Mouse (Mus musculus): ENCODE measurements around the gene Sertad1. TPM values are rescaled to one million over a fixed set of nuclear protein-coding genes. Genes with fewer than 3 reads are reported as not detected.

Gene Sertad1
- polyA plus RNA-seq, 1 experiment = 19.4 TPM

DNA sequence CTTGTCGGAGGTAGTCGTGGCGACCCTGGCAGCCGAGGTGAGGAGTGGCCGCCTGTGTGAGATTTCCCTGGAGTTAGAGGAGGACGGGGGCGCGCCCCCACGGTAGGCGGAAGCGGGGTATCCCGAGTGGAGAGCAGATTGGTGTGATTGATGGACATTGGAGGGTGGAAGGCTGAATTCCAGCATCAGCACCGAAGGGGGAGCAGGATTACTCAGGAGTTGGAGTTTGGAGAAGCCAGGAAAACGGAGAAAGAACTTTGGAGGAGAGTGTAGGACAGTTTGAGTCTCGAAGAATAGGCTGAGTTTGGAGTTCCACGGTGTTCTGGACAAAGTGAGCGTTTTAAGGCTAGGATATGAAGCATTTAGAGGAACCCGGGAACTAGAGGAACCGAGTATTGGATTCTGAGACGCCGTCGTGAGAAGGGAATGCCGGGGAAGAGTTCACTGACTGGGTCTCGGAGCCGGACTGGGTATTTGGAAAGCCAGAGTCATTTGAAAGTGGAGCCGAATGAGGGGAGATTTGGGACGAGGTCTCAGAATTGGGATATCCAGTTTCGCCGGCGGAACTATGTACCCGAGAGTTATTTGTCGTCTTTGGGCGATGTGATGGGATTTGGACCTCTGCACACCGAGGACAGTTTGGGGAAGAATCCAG is 12.7 kb upstream of the Sertad1 start:
- peak overlapping the region; percentile 93 for H3K4me3 ChIP-seq (ENCODE audit: insufficient read depth, low read depth, low read length)
- DNase-seq = no peak
- H3K36me3 ChIP-seq (ENCODE audit: control insufficient read depth, insufficient read depth, low read length) = no peaks in the 10 kb centered on the region
- peak overlapping the region; percentile 91 for H3K27ac ChIP-seq (ENCODE audit: insufficient read depth, low read depth, low read length)
- under 1% methylated on average over 34 of the region's 34 CpGs for WGBS
- no peaks in the 10 kb centered on the region for H3K27me3 ChIP-seq (replicated peaks; ENCODE audit: control insufficient read depth, insufficient read depth, low read length)
- H3K4me1 ChIP-seq (ENCODE audit: control insufficient read depth, insufficient read depth, low read length) = peaks cover 21% of the 10 kb centered on the region; the same call in 1 of the 2 replicates
- no peak for TF ChIP-seq POLR2A (IDR thresholded peaks at IDR 0.05; ENCODE audit: low read depth, low read length)
- no peak for TF ChIP-seq CTCF (conservative IDR thresholded peaks at IDR 0.05; ENCODE audit: insufficient read depth, insufficient read length, low read depth, low read length)

DNA sequence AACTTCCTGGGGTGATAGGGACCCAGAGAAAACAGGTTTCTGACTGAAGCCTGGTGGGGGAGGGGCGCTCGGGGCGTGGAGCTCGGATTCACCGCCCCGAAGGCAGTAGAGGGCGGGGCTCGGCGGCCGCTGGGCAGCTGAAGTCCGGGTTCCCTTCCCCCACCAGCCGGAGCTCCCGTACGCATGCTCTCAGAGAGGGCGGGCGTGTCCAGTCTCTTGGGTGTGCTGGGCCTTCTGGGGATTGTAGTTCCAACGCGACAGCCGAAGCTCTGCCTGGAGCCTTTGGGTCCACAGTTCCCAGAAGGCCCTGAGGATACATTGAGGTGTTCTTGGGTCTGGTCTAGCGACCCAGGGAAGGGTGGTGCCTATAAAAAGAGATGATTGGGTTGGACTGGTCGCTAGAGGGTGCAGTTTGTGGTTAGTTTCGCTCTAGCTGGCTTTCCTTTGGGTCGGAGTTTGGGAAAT is 12.2 kb upstream of the Sertad1 start:
- Histone ChIP-seq H3K27me3 (replicated peaks; ENCODE audit: control insufficient read depth, insufficient read depth, low read length) (no peaks in the 10 kb centered on the region), H3K27ac (ENCODE audit: insufficient read depth, low read depth, low read length) (peak overlapping the region; percentile 91), H3K4me1 (ENCODE audit: control insufficient read depth, insufficient read depth, low read length) (peaks cover 26% of the 10 kb centered on the region; the same call in 1 of the 2 replicates), H3K36me3 (ENCODE audit: control insufficient read depth, insufficient read depth, low read length) (no peaks in the 10 kb centered on the region), H3K4me3 (ENCODE audit: insufficient read depth, low read depth, low read length) (peak overlapping the region; percentile 93)
- peak; percentile 100 for DNase-seq
- under 1% methylated on average over 23 of the region's 23 CpGs for WGBS
- TF ChIP-seq POLR2A (IDR thresholded peaks at IDR 0.05; ENCODE audit: low read depth, low read length) (no peak), CTCF (conservative IDR thresholded peaks at IDR 0.05; ENCODE audit: insufficient read depth, insufficient read length, low read depth, low read length) (peak; percentile 73)

DNA sequence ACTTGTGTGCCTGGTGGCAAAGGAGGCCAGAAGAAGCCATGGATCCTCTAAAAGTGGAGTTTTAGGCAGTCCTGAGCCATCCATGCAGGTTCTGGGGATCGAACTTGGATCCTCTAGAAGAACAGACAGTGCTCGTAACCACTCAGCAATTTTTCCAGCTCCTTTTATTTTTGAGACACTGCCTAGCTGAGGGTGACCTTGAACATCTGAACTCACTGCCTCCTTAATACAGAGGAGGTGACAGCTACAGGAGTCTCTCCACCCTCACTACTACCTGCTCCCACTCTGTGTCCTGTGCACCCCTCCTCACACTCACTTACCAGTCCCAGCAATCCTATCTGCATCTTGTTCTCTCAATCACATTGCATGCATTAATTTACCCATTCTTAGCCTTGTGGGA is 11.1 kb upstream of the Sertad1 start:
- 83% methylated on average over 2 of the region's 2 CpGs for WGBS
- Histone ChIP-seq H3K27ac (ENCODE audit: insufficient read depth, low read depth, low read length) (peak overlapping the region; percentile 32; the same call in 1 of the 2 replicates), H3K4me3 (ENCODE audit: insufficient read depth, low read depth, low read length) (no peak overlapping the region), H3K4me1 (ENCODE audit: control insufficient read depth, insufficient read depth, low read length) (peaks cover 26% of the 10 kb centered on the region; the same call in 1 of the 2 replicates), H3K36me3 (ENCODE audit: control insufficient read depth, insufficient read depth, low read length) (no peaks in the 10 kb centered on the region), H3K27me3 (replicated peaks; ENCODE audit: control insufficient read depth, insufficient read depth, low read length) (no peaks in the 10 kb centered on the region)
- TF ChIP-seq POLR2A (IDR thresholded peaks at IDR 0.05; ENCODE audit: low read depth, low read length) (no peak), CTCF (conservative IDR thresholded peaks at IDR 0.05; ENCODE audit: insufficient read depth, insufficient read length, low read depth, low read length) (no peak)
- DNase-seq = no peak

DNA sequence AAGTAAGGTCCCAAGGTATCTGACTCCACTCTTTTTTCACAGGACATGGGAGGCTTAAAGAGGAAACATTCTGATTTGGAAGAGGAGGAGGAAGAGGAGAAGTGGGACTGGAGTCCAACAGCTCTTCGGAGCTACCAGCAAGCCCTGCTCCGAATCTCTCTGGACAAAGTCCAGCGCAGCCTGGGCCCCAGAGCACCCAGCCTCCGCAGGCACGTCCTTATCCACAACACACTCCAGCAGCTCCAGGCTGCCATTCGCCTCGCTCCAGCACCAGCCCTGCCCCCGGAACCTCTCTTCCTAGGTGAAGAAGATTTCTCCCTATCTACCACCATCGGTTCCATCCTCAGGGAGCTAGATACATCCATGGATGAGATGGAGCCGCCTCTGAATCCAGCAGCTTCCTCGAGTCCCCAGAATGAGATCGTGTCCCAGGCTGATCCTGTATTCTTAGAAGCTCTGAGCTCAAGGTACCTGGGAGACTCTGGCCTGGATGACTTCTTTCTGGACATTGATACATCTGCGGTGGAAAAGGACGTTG is 10.5 kb upstream of the Sertad1 start:
- Histone ChIP-seq H3K4me3 (ENCODE audit: insufficient read depth, low read depth, low read length) (no peak overlapping the region), H3K4me1 (ENCODE audit: control insufficient read depth, insufficient read depth, low read length) (peaks cover 30% of the 10 kb centered on the region), H3K27ac (ENCODE audit: insufficient read depth, low read depth, low read length) (0 out of 2 replicates have a peak overlapping the region, but pooled peaks have one; percentile 14), H3K36me3 (ENCODE audit: control insufficient read depth, insufficient read depth, low read length) (no peaks in the 10 kb centered on the region), H3K27me3 (replicated peaks; ENCODE audit: control insufficient read depth, insufficient read depth, low read length) (no peaks in the 10 kb centered on the region)
- no peak for TF ChIP-seq POLR2A (IDR thresholded peaks at IDR 0.05; ENCODE audit: low read depth, low read length)
- WGBS = 66% methylated on average over 14 of the region's 14 CpGs
- DNase-seq = peak; percentile 81

DNA sequence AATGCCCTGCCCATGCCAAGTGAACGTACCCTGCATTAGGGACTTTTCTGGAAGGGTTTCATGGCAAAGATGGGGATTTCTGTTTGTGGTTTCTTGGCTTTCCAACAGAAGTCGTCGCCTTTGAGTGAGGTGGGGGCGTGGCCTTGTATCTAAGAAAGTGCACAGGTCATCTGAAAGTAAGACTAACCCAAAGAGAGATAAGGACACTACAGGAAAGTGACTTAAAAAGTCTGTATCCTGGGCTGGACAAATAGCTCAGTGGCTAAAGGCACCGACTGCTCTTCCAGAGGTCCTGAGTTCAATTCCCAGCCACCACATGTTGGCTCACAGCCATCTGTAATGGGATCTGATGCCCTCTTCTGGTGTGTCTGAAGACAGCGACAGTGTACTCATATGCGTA is 8.1 kb upstream of the Sertad1 start:
- TF ChIP-seq CTCF (conservative IDR thresholded peaks at IDR 0.05; ENCODE audit: insufficient read depth, insufficient read length, low read depth, low read length) (no peak), POLR2A (IDR thresholded peaks at IDR 0.05; ENCODE audit: low read depth, low read length) (no peak)
- Histone ChIP-seq H3K36me3 (ENCODE audit: control insufficient read depth, insufficient read depth, low read length) (no peaks in the 10 kb centered on the region), H3K4me1 (ENCODE audit: control insufficient read depth, insufficient read depth, low read length) (peaks cover 28% of the 10 kb centered on the region), H3K4me3 (ENCODE audit: insufficient read depth, low read depth, low read length) (no peak overlapping the region), H3K27ac (ENCODE audit: insufficient read depth, low read depth, low read length) (no peak overlapping the region), H3K27me3 (replicated peaks; ENCODE audit: control insufficient read depth, insufficient read depth, low read length) (no peaks in the 10 kb centered on the region)
- 62% methylated on average over 7 of the region's 7 CpGs for WGBS
- DNase-seq = no peak

DNA sequence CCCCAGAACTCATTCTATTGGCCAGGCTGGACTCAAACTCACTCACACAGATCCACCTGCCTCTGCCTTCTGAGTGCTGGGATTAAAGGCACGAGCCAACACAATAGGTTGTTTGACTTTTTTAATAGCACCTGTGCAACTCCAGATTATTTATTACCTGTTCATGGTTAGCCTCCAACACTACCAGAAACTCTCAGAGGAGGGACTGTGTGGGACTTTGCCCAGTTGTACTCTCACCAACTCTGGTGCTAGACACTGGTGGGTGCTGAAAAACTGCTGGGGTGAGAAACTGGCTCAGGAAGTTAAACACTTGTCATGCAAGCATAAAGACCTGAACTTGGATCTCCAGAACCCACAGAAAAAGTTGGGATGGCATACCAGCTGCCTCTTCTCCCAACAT is 7.0 kb upstream of the Sertad1 start:
- WGBS = 33% methylated on average over 1 of the region's 1 CpGs
- Histone ChIP-seq H3K4me3 (ENCODE audit: insufficient read depth, low read depth, low read length) (peak overlapping the region; percentile 4; the same call in 1 of the 2 replicates), H3K27ac (ENCODE audit: insufficient read depth, low read depth, low read length) (peak overlapping the region; percentile 79), H3K36me3 (ENCODE audit: control insufficient read depth, insufficient read depth, low read length) (no peaks in the 10 kb centered on the region), H3K4me1 (ENCODE audit: control insufficient read depth, insufficient read depth, low read length) (peaks cover 28% of the 10 kb centered on the region), H3K27me3 (replicated peaks; ENCODE audit: control insufficient read depth, insufficient read depth, low read length) (no peaks in the 10 kb centered on the region)
- DNase-seq = peak; percentile 88
- TF ChIP-seq POLR2A (IDR thresholded peaks at IDR 0.05; ENCODE audit: low read depth, low read length) (no peak), CTCF (conservative IDR thresholded peaks at IDR 0.05; ENCODE audit: insufficient read depth, insufficient read length, low read depth, low read length) (no peak)

DNA sequence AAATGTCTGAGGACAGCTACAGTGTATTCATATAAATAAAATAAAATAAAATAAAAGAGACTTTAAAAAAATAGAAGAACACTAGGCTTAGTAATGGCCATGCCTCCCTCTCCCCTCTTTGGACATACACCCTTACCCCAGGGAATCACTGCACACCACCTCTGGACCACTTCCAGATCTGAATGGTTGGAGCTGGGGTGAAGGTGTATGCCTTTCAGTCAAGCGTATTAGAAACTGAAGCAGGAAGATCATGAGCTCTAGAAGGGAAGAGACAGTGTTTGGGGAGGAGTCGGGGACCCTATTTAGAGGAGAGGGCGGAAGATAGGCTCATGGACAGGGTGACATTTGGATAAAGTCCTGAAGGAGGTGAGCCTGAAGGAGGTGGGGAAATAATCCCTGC is 6.2 kb upstream of the Sertad1 start:
- H3K36me3 ChIP-seq (ENCODE audit: control insufficient read depth, insufficient read depth, low read length) = no peaks in the 10 kb centered on the region
- TF ChIP-seq POLR2A (IDR thresholded peaks at IDR 0.05; ENCODE audit: low read depth, low read length) (no peak), CTCF (conservative IDR thresholded peaks at IDR 0.05; ENCODE audit: insufficient read depth, insufficient read length, low read depth, low read length) (no peak)
- peak overlapping the region; percentile 99 for H3K27ac ChIP-seq (ENCODE audit: insufficient read depth, low read depth, low read length)
- peak overlapping the region; percentile 71 for H3K4me3 ChIP-seq (ENCODE audit: insufficient read depth, low read depth, low read length)
- DNase-seq = peak; percentile 66
- H3K27me3 ChIP-seq (replicated peaks; ENCODE audit: control insufficient read depth, insufficient read depth, low read length) = no peaks in the 10 kb centered on the region
- peaks cover 23% of the 10 kb centered on the region for H3K4me1 ChIP-seq (ENCODE audit: control insufficient read depth, insufficient read depth, low read length)
- WGBS = 51% methylated on average over 3 of the region's 3 CpGs

All from kidney, adult 2 months (tissue).